Mouse (Mus musculus) E14TG2a.4 (cell line): ENCODE measurements at regions not wholly inside any gene's neighbourhood (a gene's known extent, or its start where the extent isn't known, plus 50 kb on each side); places are given as distances from the start of the nearest gene placed in this dataset.

Source experiments
- CTCF ChIP-seq: conservative IDR thresholded peaks from 2 replicates; pipeline ENCODE4 v1.5.1; 2014; ENCODE audit warnings: low read length
- NANOG ChIP-seq: IDR thresholded peaks from 2 replicates; pipeline ENCODE4 v1.6.1; 2014; ENCODE audit warnings: borderline replicate concordance, low read length, mixed read lengths
- POU5F1 ChIP-seq: IDR thresholded peaks from 2 replicates; pipeline ENCODE4 v1.6.1; 2014; ENCODE audit warnings: low read length, borderline replicate concordance

- no peak for TF ChIP-seq CTCF
- no peak for TF ChIP-seq POU5F1
- no peak for TF ChIP-seq NANOG
Measured at GRCm38 (mm10) chr16:51925639-51926038, 105.4 kb upstream of the Cblb start.
